Mouse (Mus musculus): ENCODE results near the gene Gckr. TPM values are rescaled to one million over a fixed set of nuclear protein-coding genes. Genes with fewer than 3 reads are reported as not detected.
"Not testable (repeated sequence)": the region's sequence is repeated elsewhere in the genome, so short reads cannot be mapped to it uniquely, and the experiment has no call there.

The Gckr gene
- polyA plus RNA-seq, 1 experiment from 2014 or later = 0.19 TPM

DNA sequence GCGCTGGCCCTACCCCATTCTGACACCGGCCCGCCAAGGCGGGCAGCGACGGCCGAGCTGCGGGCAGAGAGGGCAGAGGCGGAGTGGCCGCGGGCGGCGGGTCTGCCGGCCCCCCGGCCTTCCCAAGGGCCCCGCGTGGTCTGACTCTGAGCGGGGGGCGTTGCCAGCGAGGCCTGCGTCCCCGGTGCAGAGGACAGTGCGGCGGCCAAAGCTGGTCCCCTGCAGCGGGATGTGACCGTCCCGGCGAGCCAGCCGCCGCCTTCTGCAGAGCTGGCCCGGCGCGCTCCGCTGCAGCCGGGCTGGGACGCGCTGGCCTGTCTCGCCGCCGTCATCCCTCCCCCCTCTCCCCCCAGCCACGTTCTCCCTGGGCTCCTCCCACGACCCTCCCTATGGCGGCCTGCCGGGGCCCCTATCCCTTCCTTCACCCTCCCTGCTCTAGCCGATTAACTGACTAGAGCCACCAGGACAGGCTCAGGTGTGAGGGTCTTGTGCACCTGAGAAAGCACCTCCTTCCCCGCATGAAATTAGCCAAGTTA lies 1.6 kb upstream of the Gckr start, which contains the start of gene Fndc4:
Fndc4 (minus strand) TSS at position 475 of the 536 bp plus-strand sequence.
- Histone ChIP-seq H3K27me3 (replicated peaks) (no peaks in the 10 kb centered on the region), H3K9me3 (replicated peaks) (no peaks in the 10 kb centered on the region), H3K4me1 (replicated peaks) (peaks cover 16% of the 10 kb centered on the region), H3K36me3 (peaks cover 8% of the 10 kb centered on the region), H3K4me3 (peak within 1 kb of the TSS; percentile 86), H3K9ac (peak within 1 kb of the TSS; percentile 96), H3K4me2 (peak within 1 kb of the TSS; percentile 99), H3K27ac (ENCODE audit: poor library complexity, severe bottlenecking) (peak within 1 kb of the TSS; percentile 49)
- peak; percentile 30 for ATAC-seq (ENCODE audit: insufficient number of reproducible peaks, low FRiP score)
- WGBS = under 1% methylated on average over 46 of the region's 46 CpGs

GRCm38 (mm10) chr5:31297981-31298380 lies 738 bp downstream of the Gckr start:
- Histone ChIP-seq H3K4me3 (no peak overlapping the region), H3K36me3 (peaks cover 3% of the 10 kb centered on the region), H3K4me2 (no peak overlapping the region), H3K9me3 (replicated peaks) (no peaks in the 10 kb centered on the region), H3K4me1 (replicated peaks) (peaks cover 11% of the 10 kb centered on the region), H3K9ac (no peak overlapping the region), H3K27me3 (replicated peaks) (no peaks in the 10 kb centered on the region), H3K27ac (ENCODE audit: poor library complexity, severe bottlenecking) (no peak overlapping the region)
- no peak for ATAC-seq (ENCODE audit: insufficient number of reproducible peaks, low FRiP score)
- WGBS = 75% methylated on average over 3 of the region's 3 CpGs

DNA sequence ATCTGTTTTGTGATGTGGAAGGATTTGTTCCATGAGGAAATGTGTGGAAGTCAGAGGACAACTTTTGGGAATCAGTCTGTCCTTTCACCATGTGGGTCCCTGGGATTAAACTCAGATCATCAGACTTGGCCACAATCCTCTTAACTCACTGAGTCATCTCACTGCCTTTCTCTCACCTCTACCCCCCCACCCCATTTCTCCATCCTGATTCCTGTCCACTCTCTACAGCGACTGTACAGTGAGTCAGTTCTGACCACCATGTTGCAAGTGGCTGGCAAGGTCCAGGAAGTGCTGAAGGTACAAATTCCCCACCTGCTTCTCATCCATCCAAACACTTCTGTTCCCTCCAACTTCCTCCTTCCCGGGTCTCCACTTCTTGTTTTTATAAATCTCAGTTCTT lies 1.2 kb downstream of the Gckr start:
- no peak for ATAC-seq (ENCODE audit: insufficient number of reproducible peaks, low FRiP score)
- Histone ChIP-seq H3K4me3 (no peak overlapping the region), H3K27me3 (replicated peaks) (no peaks in the 10 kb centered on the region), H3K9me3 (replicated peaks) (no peaks in the 10 kb centered on the region), H3K4me1 (replicated peaks) (peaks cover 11% of the 10 kb centered on the region), H3K36me3 (no peaks in the 10 kb centered on the region; the same call in 1 of the 2 replicates), H3K4me2 (no peak overlapping the region), H3K27ac (ENCODE audit: poor library complexity, severe bottlenecking) (no peak overlapping the region), H3K9ac (no peak overlapping the region)
- 52% methylated on average over 2 of the region's 2 CpGs for WGBS

DNA sequence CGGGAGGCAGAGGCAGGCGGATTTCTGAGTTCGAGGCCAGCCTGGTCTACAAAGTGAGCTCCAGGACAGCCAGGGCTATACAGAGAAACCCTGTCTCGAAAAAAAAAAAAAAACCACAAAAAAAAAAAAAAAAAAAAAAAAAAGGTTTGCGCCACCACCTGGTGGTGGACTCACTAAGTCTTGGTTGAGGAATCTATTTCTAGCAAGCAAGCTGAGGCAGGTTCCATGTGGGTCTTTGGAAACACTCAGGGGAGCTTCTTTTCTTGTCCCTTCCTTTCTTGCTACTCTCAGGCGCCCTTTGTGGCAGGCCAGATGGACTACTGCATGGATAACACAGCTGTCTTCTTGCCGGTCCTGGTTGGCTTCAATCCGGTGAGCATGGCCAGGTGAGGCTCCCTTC lies 4.6 kb downstream of the Gckr start:
- Histone ChIP-seq H3K27ac (ENCODE audit: poor library complexity, severe bottlenecking) (no peak overlapping the region), H3K9me3 (replicated peaks) (0 out of 2 replicates have a peak, but pooled peaks cover 2% of the 10 kb centered on the region), H3K4me1 (replicated peaks) (no peaks in the 10 kb centered on the region), H3K4me3 (no peak overlapping the region), H3K9ac (no peak overlapping the region), H3K27me3 (replicated peaks) (no peaks in the 10 kb centered on the region), H3K4me2 (no peak overlapping the region), H3K36me3 (no peaks in the 10 kb centered on the region)
- WGBS = 60% methylated on average over 8 of the region's 8 CpGs
- no peak for ATAC-seq (ENCODE audit: insufficient number of reproducible peaks, low FRiP score)

DNA sequence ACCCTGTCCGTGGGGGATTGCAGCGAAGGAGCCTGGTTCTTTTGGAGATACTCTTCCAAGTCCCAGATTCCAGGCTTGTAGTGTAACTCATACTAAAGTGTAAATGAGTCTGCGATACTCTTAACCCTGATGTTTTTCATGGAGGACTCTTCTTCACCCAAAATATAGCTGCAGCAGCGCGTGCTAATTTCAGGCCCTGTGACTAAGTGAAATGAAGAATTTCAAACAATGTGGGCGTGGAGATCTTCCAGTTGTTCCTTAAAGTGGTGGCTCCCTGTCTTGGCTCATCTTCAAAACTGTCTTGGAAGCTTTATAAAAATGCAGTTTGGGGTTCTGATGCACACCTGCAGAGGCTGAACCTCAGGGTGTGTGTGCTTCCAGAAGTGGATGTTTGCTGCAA lies 5.8 kb downstream of the Gckr start:
- H3K9ac ChIP-seq = no peak overlapping the region
- no peaks in the 10 kb centered on the region for H3K27me3 ChIP-seq (replicated peaks)
- H3K9me3 ChIP-seq (replicated peaks) = 0 out of 2 replicates have a peak, but pooled peaks cover 2% of the 10 kb centered on the region
- no peak overlapping the region for H3K4me2 ChIP-seq
- H3K27ac ChIP-seq (ENCODE audit: poor library complexity, severe bottlenecking) = no peak overlapping the region
- no peak overlapping the region for H3K4me3 ChIP-seq
- ATAC-seq (ENCODE audit: insufficient number of reproducible peaks, low FRiP score) = no peak
- 81% methylated on average over 6 of the region's 6 CpGs for WGBS
- H3K36me3 ChIP-seq = no peaks in the 10 kb centered on the region
- no peaks in the 10 kb centered on the region for H3K4me1 ChIP-seq (replicated peaks)

DNA sequence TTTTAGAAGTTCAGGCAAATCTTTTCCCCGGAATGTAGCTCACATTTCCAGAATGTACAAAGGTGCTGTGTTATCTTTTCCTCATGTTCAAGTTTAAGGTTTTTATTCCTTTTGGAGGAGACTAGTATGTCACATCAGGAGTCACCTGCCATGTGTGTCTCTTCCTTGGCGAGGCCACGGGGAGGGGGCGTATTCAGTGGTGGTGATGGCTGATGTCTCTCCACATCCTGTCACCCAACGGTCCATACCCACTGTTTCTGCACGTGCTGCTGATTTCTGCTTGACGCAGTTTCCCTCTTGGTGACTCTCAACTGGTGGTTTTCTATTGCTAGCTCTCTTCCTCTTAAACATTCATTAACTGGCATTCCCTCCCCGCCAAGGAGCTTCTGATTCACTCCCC lies 15.6 kb downstream of the Gckr start:
- Histone ChIP-seq H3K4me3 (no peak overlapping the region), H3K27ac (ENCODE audit: poor library complexity, severe bottlenecking) (no peak overlapping the region), H3K27me3 (replicated peaks) (peaks cover 13% of the 10 kb centered on the region; the same call in 1 of the 2 replicates), H3K4me2 (no peak overlapping the region), H3K4me1 (replicated peaks) (no peaks in the 10 kb centered on the region), H3K9ac (no peak overlapping the region), H3K9me3 (replicated peaks) (no peaks in the 10 kb centered on the region), H3K36me3 (no peaks in the 10 kb centered on the region)
- WGBS = 80% methylated on average over 8 of the region's 8 CpGs
- ATAC-seq (ENCODE audit: insufficient number of reproducible peaks, low FRiP score) = no peak

GRCm38 (mm10) chr5:31322776-31323175 lies 25.5 kb downstream of the Gckr start:
- Histone ChIP-seq H3K4me1 (replicated peaks) (no peaks in the 10 kb centered on the region), H3K27me3 (replicated peaks) (0 out of 2 replicates have a peak, but pooled peaks cover 3% of the 10 kb centered on the region), H3K9ac (no peak overlapping the region), H3K4me3 (no peak overlapping the region), H3K4me2 (no peak overlapping the region), H3K9me3 (replicated peaks) (no peaks in the 10 kb centered on the region; the same call in 1 of the 2 replicates), H3K36me3 (no peaks in the 10 kb centered on the region), H3K27ac (ENCODE audit: poor library complexity, severe bottlenecking) (no peak overlapping the region)
- WGBS = 80% methylated on average over 3 of the region's 3 CpGs
- ATAC-seq (ENCODE audit: insufficient number of reproducible peaks, low FRiP score) = no peak

DNA sequence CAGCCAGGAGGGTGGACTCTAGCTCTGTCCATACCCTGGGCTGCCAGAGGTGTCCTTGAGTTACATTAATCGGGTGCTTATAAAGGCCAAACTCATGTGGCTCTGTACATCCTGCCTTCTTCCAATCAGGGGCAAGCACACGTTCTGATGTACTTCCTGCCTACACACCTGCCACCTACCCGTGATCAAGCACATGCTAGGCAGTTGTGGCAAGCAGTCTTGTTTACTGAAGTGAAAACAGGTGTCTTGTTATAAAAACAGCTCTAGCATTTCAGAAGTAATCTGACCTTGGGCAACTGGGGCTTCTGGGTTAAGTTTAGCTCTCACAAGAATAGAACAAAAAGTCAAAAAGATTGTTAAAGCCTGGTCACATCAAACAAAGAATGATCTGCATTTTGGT lies 26.8 kb downstream of the Gckr start:
- H3K4me3 ChIP-seq = no peak overlapping the region
- H3K9ac ChIP-seq = no peak overlapping the region
- no peak overlapping the region for H3K27ac ChIP-seq (ENCODE audit: poor library complexity, severe bottlenecking)
- H3K27me3 ChIP-seq (replicated peaks) = 0 out of 2 replicates have a peak, but pooled peaks cover 3% of the 10 kb centered on the region
- no peaks in the 10 kb centered on the region for H3K36me3 ChIP-seq
- H3K4me1 ChIP-seq (replicated peaks) = no peaks in the 10 kb centered on the region
- no peak overlapping the region for H3K4me2 ChIP-seq
- WGBS = 53% methylated on average over 3 of the region's 3 CpGs
- ATAC-seq (ENCODE audit: insufficient number of reproducible peaks, low FRiP score) = no peak
- H3K9me3 ChIP-seq (replicated peaks) = no peaks in the 10 kb centered on the region; the same call in 1 of the 2 replicates

GRCm38 (mm10) chr5:31326850-31327249 lies 29.6 kb downstream of the Gckr start:
- Histone ChIP-seq H3K27ac (ENCODE audit: poor library complexity, severe bottlenecking) (no peak overlapping the region), H3K4me2 (no peak overlapping the region), H3K4me1 (replicated peaks) (no peaks in the 10 kb centered on the region), H3K27me3 (replicated peaks) (0 out of 2 replicates have a peak, but pooled peaks cover 3% of the 10 kb centered on the region), H3K4me3 (no peak overlapping the region), H3K9ac (no peak overlapping the region), H3K36me3 (no peaks in the 10 kb centered on the region), H3K9me3 (replicated peaks) (no peaks in the 10 kb centered on the region)
- WGBS = 15% methylated on average over 5 of the region's 5 CpGs
- ATAC-seq (ENCODE audit: insufficient number of reproducible peaks, low FRiP score) = no peak

DNA sequence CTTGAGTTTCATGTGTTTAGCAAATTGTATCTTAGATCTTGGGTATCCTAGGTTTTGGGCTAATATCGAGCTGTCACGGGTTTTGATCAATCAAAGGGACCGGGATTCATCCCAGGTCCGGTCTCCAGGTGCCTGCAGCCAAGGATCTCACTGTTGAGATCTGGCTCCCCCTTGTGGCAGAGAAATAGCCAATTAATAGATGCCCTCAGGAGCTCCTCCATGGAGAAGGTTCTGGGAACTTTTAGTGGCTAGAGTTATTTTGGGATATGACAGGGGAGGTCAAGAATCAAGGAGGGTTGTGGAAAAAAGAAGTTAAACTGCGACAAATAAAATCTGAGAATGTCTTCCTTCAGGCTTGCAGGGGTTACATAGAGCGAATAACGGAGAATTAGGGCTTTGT lies 31.0 kb downstream of the Gckr start:
- ATAC-seq (ENCODE audit: insufficient number of reproducible peaks, low FRiP score) = no peak
- 29% methylated on average over 7 of the region's 7 CpGs for WGBS
- H3K9me3 ChIP-seq (replicated peaks) = peaks cover 10% of the 10 kb centered on the region
- H3K27me3 ChIP-seq (replicated peaks) = 0 out of 2 replicates have a peak, but pooled peaks cover 3% of the 10 kb centered on the region
- H3K4me3 ChIP-seq = no peak overlapping the region
- H3K4me1 ChIP-seq (replicated peaks) = no peaks in the 10 kb centered on the region
- no peak overlapping the region for H3K27ac ChIP-seq (ENCODE audit: poor library complexity, severe bottlenecking)
- H3K9ac ChIP-seq = no peak overlapping the region
- H3K4me2 ChIP-seq = no peak overlapping the region
- no peaks in the 10 kb centered on the region for H3K36me3 ChIP-seq

DNA sequence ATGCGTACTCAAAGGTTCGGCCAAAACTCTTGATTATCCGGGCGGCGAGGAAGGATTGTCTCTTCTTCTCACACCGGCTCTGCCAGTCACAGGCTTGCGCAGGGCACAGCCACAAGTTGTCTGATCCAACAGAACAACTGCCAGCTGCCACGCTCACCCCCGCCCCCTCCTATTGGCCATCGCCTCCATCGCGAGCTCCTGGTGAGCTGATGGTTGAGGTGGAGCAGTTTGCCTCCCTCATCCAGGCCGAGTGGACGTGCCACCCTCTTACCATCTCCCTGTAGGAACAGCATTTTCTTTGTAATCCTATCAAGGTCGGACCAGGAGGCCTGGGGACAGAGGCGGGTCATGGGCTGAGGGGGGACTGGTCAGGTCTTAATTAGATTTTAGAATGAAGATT lies 60.3 kb downstream of the Gckr start:
- H3K4me2 ChIP-seq; H3K9me3 ChIP-seq (replicated peaks); ATAC-seq (ENCODE audit: insufficient number of reproducible peaks, low FRiP score): not testable (repeated sequence)

GRCm38 (mm10) chr5:31360955-31361354 lies 63.7 kb downstream of the Gckr start:
- Histone ChIP-seq H3K4me3 (no peak overlapping the region), H3K27ac (ENCODE audit: poor library complexity, severe bottlenecking) (no peak overlapping the region), H3K27me3 (replicated peaks) (no peaks in the 10 kb centered on the region), H3K4me2 (no peak overlapping the region), H3K9ac (no peak overlapping the region), H3K9me3 (replicated peaks) (peaks cover 6% of the 10 kb centered on the region), H3K4me1 (replicated peaks) (no peaks in the 10 kb centered on the region), H3K36me3 (no peaks in the 10 kb centered on the region)
- WGBS = 73% methylated on average over 6 of the region's 6 CpGs
- no peak for ATAC-seq (ENCODE audit: insufficient number of reproducible peaks, low FRiP score)

More for the DNA sequence above, 60.3 kb downstream of the Gckr start:
- not testable (repeated sequence) for H3K27me3 ChIP-seq (replicated peaks); H3K4me1 ChIP-seq (replicated peaks); H3K4me3 ChIP-seq; H3K9ac ChIP-seq; H3K36me3 ChIP-seq; H3K27ac ChIP-seq (ENCODE audit: poor library complexity, severe bottlenecking)
- 68% methylated on average over 16 of the region's 16 CpGs for WGBS
